Mouse (Mus musculus) lung, embryonic 14.5 days (tissue): ENCODE data around the gene Scyl1. TPM values are rescaled to one million over a fixed set of nuclear protein-coding genes. Genes with fewer than 3 reads are reported as not detected.

Experiments
- ATAC-seq: fragments of 200-750 bp; cut with Nextera tagmentation; 2 replicates; pipeline ENCODE4 v1.8.0; 2017; ENCODE audit warnings: mild to moderate bottlenecking, moderate TSS enrichment, moderate library complexity; ENCODE audit not compliant: insufficient read depth
- DNase-seq: peaks from one replicate; pipeline ENCODE4 v3.0.0-alpha.2; 2015
- H3K27ac ChIP-seq: fragments of 300-500 bp; sonication (generic); 2 replicates; pipeline ENCODE4 v1.5.1; 2014; ENCODE audit warnings: low read depth, mild to moderate bottlenecking, moderate library complexity
- H3K27me3 ChIP-seq: fragments of 300-500 bp; sonication (generic); 2 replicates; pipeline ENCODE4 v1.6.1; 2014; ENCODE audit warnings: low read length, control low read depth; ENCODE audit not compliant: insufficient read depth
- H3K36me3 ChIP-seq: fragments of 300-500 bp; sonication (generic); 2 replicates; pipeline ENCODE4 v1.6.1; 2014; ENCODE audit warnings: control low read depth; ENCODE audit not compliant: insufficient read depth
- H3K4me1 ChIP-seq: fragments of 300-500 bp; sonication (generic); 2 replicates; pipeline ENCODE4 v1.6.1; 2014; ENCODE audit warnings: antibody characterized with exemption, control low read depth; ENCODE audit not compliant: insufficient read depth
- H3K4me2 ChIP-seq: fragments of 300-500 bp; sonication (generic); 2 replicates; pipeline ENCODE4 v1.6.1; 2014; ENCODE audit warnings: mild to moderate bottlenecking
- H3K4me3 ChIP-seq: fragments of 300-500 bp; sonication (generic); 2 replicates; pipeline ENCODE4 v1.5.1; 2014; ENCODE audit warnings: low read depth, low read length
- H3K9ac ChIP-seq: fragments of 300-500 bp; sonication (generic); 2 replicates; pipeline ENCODE4 v1.6.1; 2014
- H3K9me3 ChIP-seq: fragments of 300-500 bp; sonication (generic); 2 replicates; pipeline ENCODE4 v1.6.1; 2016; ENCODE audit warnings: low read depth, low read length, control low read depth
- CTCF ChIP-seq: IDR thresholded peaks from 2 replicates; pipeline ENCODE4 v1.5.1; 2016; ENCODE audit warnings: antibody characterized with exemption, low read depth
- WGBS: fragments of 180-500 bp; shearing (Covaris S2); extraction: QIAGEN DNeasy Blood & Tissue Kit; methylation state at CpG from one replicate; pipeline ENCODE4 v1.1.7; 2014; 5-methylcytosine and 5-hydroxymethylcytosine counted together
- polyA plus RNA-seq: library from polyadenylated mRNA; unstranded; fragments of >200 nt; fragmentation: Nextera tagmentation; extraction: Ambion mirVana; gene quantifications from 2 replicates; pipeline ENCODE4 v1.2.1, GENCODE M21; 2014

Scyl1 gene
- polyA plus RNA-seq, 1 experiment from 2014 or later = 84.5 TPM

DNA sequence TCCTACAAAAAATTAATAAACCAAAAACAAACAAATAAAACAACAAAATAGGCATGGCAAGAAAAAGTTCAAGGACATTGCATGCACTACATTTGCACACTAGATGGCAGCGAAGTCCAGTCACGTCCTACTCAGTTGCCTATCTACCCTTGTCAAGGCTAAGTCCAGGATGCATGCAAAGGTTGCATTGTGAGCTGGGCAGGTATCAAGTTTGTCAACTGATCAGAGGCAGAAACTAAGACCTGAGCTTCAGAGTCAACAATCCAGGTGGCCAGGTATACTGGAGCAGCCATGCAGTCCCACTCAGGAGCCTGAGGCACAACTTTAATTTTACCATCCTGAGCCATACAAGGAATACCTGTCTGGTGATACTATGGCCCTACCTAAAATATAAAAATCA, 21.9 kb upstream of the Scyl1 start:
- TF ChIP-seq CTCF = peak; percentile 94
- H3K36me3 ChIP-seq = peaks cover 35% of the 10 kb centered on the region
- no peaks in the 10 kb centered on the region for H3K27me3 ChIP-seq
- no peak overlapping the region for H3K9ac ChIP-seq
- no peak overlapping the region for H3K27ac ChIP-seq
- H3K9me3 ChIP-seq = no peaks in the 10 kb centered on the region
- H3K4me2 ChIP-seq = no peak overlapping the region
- DNase-seq (peak; percentile 87), ATAC-seq (peak; percentile 63)
- H3K4me3 ChIP-seq = no peak overlapping the region
- WGBS = 1% methylated on average over 2 of the region's 2 CpGs
- H3K4me1 ChIP-seq = peaks cover 10% of the 10 kb centered on the region; the same call in 1 of the 2 replicates

DNA sequence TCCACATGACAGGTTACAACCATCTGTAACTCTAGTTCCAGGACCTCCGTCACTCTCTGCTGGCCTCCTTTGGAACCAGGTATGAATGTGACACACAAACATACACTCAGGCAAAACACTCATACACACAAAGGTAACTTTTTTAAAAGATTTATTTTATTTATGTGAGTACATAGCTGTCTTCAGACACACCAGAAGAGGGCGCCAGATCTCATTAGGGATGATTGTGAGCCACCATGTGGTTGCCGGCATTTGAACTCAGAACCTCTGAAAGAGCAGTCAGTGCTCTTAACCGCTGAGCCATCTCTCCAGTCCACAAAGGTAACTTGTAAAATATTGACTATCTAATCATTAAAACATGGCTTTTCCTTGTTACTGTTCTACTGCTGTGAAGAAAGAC, 20.1 kb upstream of the Scyl1 start:
- Histone ChIP-seq H3K27me3 (no peaks in the 10 kb centered on the region), H3K4me2 (no peak overlapping the region), H3K9me3 (no peaks in the 10 kb centered on the region), H3K9ac (no peak overlapping the region), H3K4me1 (peaks cover 1% of the 10 kb centered on the region), H3K27ac (no peak overlapping the region), H3K4me3 (no peak overlapping the region), H3K36me3 (peaks cover 17% of the 10 kb centered on the region)
- WGBS = 70% methylated on average over 4 of the region's 4 CpGs
- DNase-seq = no peak
- TF ChIP-seq CTCF = peak; percentile 36; the same call in 1 of the 2 replicates
- ATAC-seq = no peak

DNA sequence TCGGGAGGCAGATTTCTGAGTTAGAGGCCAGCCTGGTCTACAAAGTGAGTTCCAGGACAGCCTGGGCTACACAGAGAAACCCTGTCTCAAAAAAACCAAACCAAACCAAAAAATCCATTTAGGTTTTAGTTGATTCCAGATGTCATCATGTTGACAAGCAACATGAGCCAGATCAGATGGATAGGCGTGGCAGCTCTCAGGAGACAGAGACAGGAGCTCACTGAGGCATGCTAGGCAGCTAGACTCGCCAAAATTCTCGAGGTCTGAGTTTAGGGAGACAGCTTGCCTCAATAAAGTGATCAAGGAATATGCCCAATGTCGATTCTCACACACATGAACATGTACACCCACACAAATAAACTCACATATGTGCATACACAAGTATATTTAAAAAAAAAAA, 17.8 kb upstream of the Scyl1 start:
- Histone ChIP-seq H3K4me1 (no peaks in the 10 kb centered on the region; the same call in 1 of the 2 replicates), H3K9ac (no peak overlapping the region), H3K27me3 (no peaks in the 10 kb centered on the region), H3K4me3 (no peak overlapping the region), H3K27ac (no peak overlapping the region), H3K9me3 (no peaks in the 10 kb centered on the region), H3K36me3 (no peaks in the 10 kb centered on the region), H3K4me2 (no peak overlapping the region)
- DNase-seq = no peak
- no peak for ATAC-seq
- TF ChIP-seq CTCF = no peak
- 75% methylated on average over 5 of the region's 5 CpGs for WGBS

DNA sequence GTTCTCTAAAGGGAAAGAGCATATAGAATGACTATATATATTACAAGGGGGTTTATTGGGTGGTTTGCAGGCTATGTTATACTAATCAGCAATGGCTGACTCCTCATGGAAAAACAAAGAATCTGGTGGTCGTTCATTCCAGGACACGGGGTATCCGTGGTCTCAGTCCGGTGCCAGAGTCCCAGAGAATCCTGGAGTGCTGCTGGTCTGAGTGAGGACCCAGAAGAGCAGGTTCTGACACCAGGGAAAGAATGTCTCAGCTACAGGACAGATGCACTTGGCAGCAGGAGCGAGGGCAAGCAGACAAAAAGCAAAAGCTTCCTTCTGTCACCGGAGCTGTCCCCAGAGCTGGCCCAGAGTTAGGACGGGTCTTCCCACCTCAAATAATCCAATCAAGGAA, 17.4 kb upstream of the Scyl1 start:
- Histone ChIP-seq H3K4me2 (no peak overlapping the region), H3K27ac (no peak overlapping the region), H3K36me3 (no peaks in the 10 kb centered on the region), H3K4me3 (no peak overlapping the region), H3K27me3 (no peaks in the 10 kb centered on the region), H3K9me3 (no peaks in the 10 kb centered on the region), H3K9ac (no peak overlapping the region), H3K4me1 (no peaks in the 10 kb centered on the region; the same call in 1 of the 2 replicates)
- no peak for ATAC-seq
- WGBS = 85% methylated on average over 7 of the region's 7 CpGs
- no peak for DNase-seq
- TF ChIP-seq CTCF = no peak

DNA sequence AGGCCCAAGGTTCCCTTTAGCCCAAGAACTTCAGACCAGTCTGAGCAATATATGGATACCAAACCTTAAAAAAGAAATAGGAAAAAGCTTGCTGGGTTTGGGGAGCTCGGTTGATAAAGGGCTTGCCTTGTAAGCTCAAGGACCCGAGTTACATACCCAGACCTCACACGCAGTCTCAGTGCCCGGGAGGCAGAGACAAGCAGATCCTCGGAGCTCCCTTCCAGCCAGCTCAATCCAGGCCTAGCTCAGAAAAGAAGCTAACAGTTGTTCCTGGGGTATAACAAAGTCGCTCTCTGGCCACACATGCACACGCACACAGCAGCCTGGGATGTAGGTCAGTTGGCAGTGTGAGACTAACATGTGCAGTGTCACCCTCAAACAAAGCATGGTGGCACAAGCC, 16.7 kb upstream of the Scyl1 start:
- Histone ChIP-seq H3K36me3 (no peaks in the 10 kb centered on the region), H3K4me1 (no peaks in the 10 kb centered on the region; the same call in 1 of the 2 replicates), H3K4me2 (no peak overlapping the region), H3K9ac (no peak overlapping the region), H3K9me3 (no peaks in the 10 kb centered on the region), H3K27ac (0 out of 2 replicates have a peak overlapping the region, but pooled peaks have one; percentile 42), H3K4me3 (no peak overlapping the region), H3K27me3 (no peaks in the 10 kb centered on the region)
- DNase-seq = no peak
- TF ChIP-seq CTCF = no peak
- ATAC-seq = no peak
- WGBS = 82% methylated on average over 7 of the region's 7 CpGs

DNA sequence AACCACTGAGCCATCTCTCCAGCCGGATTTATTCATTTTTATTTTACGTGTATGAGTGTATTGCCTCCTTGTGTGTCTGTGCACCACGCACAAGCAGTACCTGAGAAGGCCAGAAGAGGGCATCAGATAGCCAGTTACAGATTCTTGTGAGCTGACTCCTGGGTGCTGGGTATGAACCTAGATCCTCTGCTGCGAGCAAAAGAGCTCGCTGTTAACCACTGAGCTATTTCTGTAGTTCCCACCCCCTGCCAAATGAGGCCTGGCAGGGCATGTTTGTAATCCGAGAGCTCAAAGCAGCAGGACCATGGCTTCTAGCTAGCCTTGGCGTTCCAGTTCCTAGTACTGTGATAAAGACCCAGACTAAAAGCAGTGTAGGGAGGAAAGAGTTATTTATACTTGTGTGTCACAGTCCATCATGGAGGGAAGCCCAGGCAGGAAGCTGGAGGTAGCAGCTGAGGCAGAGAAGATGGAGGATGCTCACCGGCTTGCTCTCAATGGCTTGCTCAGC, 16.0 kb upstream of the Scyl1 start:
- H3K27me3 ChIP-seq = no peaks in the 10 kb centered on the region
- H3K4me1 ChIP-seq = no peaks in the 10 kb centered on the region; the same call in 1 of the 2 replicates
- H3K27ac ChIP-seq = peak overlapping the region; percentile 42; the same call in 1 of the 2 replicates
- peak; percentile 67 for ATAC-seq
- peak; percentile 88 for TF ChIP-seq CTCF
- no peaks in the 10 kb centered on the region for H3K9me3 ChIP-seq
- H3K36me3 ChIP-seq = no peaks in the 10 kb centered on the region
- no peak overlapping the region for H3K4me3 ChIP-seq
- H3K4me2 ChIP-seq = no peak overlapping the region
- 7% methylated on average over 8 of the region's 8 CpGs for WGBS
- DNase-seq = peak; percentile 93
- H3K9ac ChIP-seq = no peak overlapping the region

DNA sequence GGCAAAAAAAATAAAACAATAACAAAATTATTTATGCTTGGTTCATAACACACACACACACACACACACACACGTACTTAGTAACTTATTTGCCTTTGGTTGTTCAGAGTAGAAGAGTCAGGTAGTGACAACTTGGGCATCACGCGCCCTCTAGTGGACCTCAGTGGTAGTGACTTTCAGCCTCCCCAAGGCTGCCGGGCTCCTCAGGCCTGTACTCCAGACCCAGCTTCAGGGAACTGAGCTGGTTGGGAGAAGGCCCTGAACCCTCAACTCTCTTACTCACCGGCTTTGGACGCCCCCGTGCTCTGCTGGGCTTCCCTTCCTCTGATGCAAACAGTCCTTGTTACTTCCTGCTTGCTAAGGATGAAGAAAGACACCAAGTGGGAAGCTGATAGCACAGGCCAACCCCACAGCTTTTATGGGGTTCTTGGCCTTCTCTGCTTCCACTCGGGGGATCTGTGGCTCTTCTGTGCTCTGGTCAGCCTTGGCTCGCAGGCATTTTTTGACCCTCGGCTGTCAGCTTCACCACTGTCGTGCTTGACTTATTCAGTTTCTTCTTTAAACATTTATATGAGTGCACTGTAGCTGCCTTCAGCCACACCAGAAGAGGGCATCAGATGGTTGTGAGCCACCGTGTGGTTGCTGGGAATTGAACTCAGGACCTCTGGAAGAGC, 15.4 kb upstream of the Scyl1 start:
- Histone ChIP-seq H3K27ac (no peak overlapping the region), H3K9me3 (no peaks in the 10 kb centered on the region), H3K4me1 (no peaks in the 10 kb centered on the region; the same call in 1 of the 2 replicates), H3K36me3 (no peaks in the 10 kb centered on the region), H3K4me2 (no peak overlapping the region), H3K4me3 (no peak overlapping the region), H3K27me3 (no peaks in the 10 kb centered on the region), H3K9ac (no peak overlapping the region)
- ATAC-seq (peak; percentile 84), DNase-seq (peak; percentile 96)
- WGBS = 8% methylated on average over 12 of the region's 12 CpGs
- TF ChIP-seq CTCF = peak; percentile 94
